Mouse (Mus musculus) heart, embryonic 14.5 days (tissue): ENCODE results near the gene Fez1. TPM values are rescaled to one million over a fixed set of nuclear protein-coding genes. Genes with fewer than 3 reads are reported as not detected.

Experiments
- ATAC-seq: fragments of 200-750 bp; cut with Nextera tagmentation; 2 replicates; pipeline ENCODE4 v1.8.0; 2017; ENCODE audit warnings: low read depth, moderate TSS enrichment; ENCODE audit not compliant: insufficient number of reproducible peaks, insufficient read depth, low FRiP score
- H3K27ac ChIP-seq, 2 experiments: fragments of 200-500 bp in 1 of 2; fragments of 300-500 bp in 1 of 2; sonication (generic) in 1 of 2; replicated peaks in 1 of 2; 2 replicates each; pipeline ENCODE4 v1.5.1; 2012 to 2014; ENCODE audit warnings: low read depth in 2 of 2, low read length in 2 of 2, control low read depth in 1 of 2, mild to moderate bottlenecking in 1 of 2, mixed read lengths in 1 of 2; ENCODE audit not compliant: control insufficient read depth in 1 of 2, insufficient read depth in 1 of 2
- H3K27me3 ChIP-seq: fragments of 300-500 bp; sonication (generic); 2 replicates; pipeline ENCODE4 v1.6.1; 2014; ENCODE audit warnings: mild to moderate bottlenecking, low read length, control low read depth; ENCODE audit not compliant: control insufficient read depth, insufficient read depth
- H3K36me3 ChIP-seq: fragments of 300-500 bp; sonication (generic); 2 replicates; pipeline ENCODE4 v1.6.1; 2014; ENCODE audit warnings: mild to moderate bottlenecking, control low read depth, low read length, mixed read lengths; ENCODE audit not compliant: control insufficient read depth, insufficient read depth
- H3K4me1 ChIP-seq, 2 experiments: fragments of 200-500 bp in 1 of 2; fragments of 300-500 bp in 1 of 2; sonication (generic) in 1 of 2; 2 replicates each; pipeline ENCODE4 v1.6.1; 2012 to 2014; ENCODE audit warnings: low read length in 2 of 2, control low read depth in 1 of 2, mixed read lengths in 1 of 2; ENCODE audit not compliant: control insufficient read depth in 2 of 2, insufficient read depth in 2 of 2
- H3K4me2 ChIP-seq: fragments of 300-500 bp; sonication (generic); 2 replicates; pipeline ENCODE4 v1.6.1; 2014; ENCODE audit warnings: mild to moderate bottlenecking, low read length
- H3K4me3 ChIP-seq, 2 experiments: fragments of 200-500 bp in 1 of 2; fragments of 300-500 bp in 1 of 2; sonication (generic) in 1 of 2; 2 replicates each; pipeline ENCODE4 v1.5.1; 2012 to 2014; ENCODE audit warnings: low read length in 2 of 2, mild to moderate bottlenecking in 2 of 2, control low read depth in 1 of 2, low read depth in 1 of 2, moderate library complexity in 1 of 2; ENCODE audit not compliant: control insufficient read depth in 1 of 2, insufficient read depth in 1 of 2
- H3K9ac ChIP-seq: fragments of 300-500 bp; sonication (generic); 2 replicates; pipeline ENCODE4 v1.6.1; 2014; ENCODE audit warnings: mild to moderate bottlenecking, low read length
- H3K9me3 ChIP-seq: fragments of 300-500 bp; sonication (generic); 2 replicates; pipeline ENCODE4 v1.6.1; 2016; ENCODE audit warnings: low read length, control low read depth; ENCODE audit not compliant: control insufficient read depth
- WGBS: fragments of 180-500 bp; shearing (Covaris S2); extraction: QIAGEN DNeasy Blood & Tissue Kit; methylation state at CpG from one replicate; pipeline ENCODE4 v1.1.7; 2014; 5-methylcytosine and 5-hydroxymethylcytosine counted together
- polyA plus RNA-seq: library from polyadenylated mRNA; unstranded; fragments of >200 nt; fragmentation: Nextera tagmentation; extraction: Ambion mirVana; gene quantifications from 2 replicates; pipeline ENCODE4 v1.2.1, GENCODE M21; 2014

The Fez1 gene
- polyA plus RNA-seq, 1 experiment from 2014 or later: 2.0 TPM

GRCm38 (mm10) chr9:36921718-36922415 is 100.2 kb downstream of the Fez1 start:
- ATAC-seq: no peak
- no peak overlapping the region for H3K4me3 ChIP-seq
- WGBS: 77% methylated on average over 13 of the region's 13 CpGs

GRCm38 (mm10) chr9:36923753-36924152 is 102.1 kb downstream of the Fez1 start:
- ATAC-seq: no peak

More at GRCm38 (mm10) chr9:36921718-36922415, 100.2 kb downstream of the Fez1 start:
- Histone ChIP-seq H3K27ac (no peak overlapping the region), H3K4me1 (no peaks in the 10 kb centered on the region; a peak in 1 of 4 replicates), H3K4me2 (no peak overlapping the region), H3K36me3 (no peaks in the 10 kb centered on the region), H3K9me3 (no peaks in the 10 kb centered on the region), H3K27me3 (no peaks in the 10 kb centered on the region), H3K9ac (no peak overlapping the region)

More at GRCm38 (mm10) chr9:36923753-36924152, 102.1 kb downstream of the Fez1 start:
- Histone ChIP-seq H3K4me1 (no peaks in the 10 kb centered on the region), H3K27ac (no peak overlapping the region), H3K9ac (no peak overlapping the region), H3K4me2 (no peak overlapping the region), H3K4me3 (no peak overlapping the region), H3K27me3 (no peaks in the 10 kb centered on the region), H3K9me3 (no peaks in the 10 kb centered on the region), H3K36me3 (no peaks in the 10 kb centered on the region)
- WGBS: 84% methylated on average over 5 of the region's 5 CpGs

Other genes starting within 250 kb of the Fez1 start
- not detected in 2 replicates for gene Gm17689, start 239.2 kb upstream of the Fez1 start, polyA plus RNA-seq
- not detected in 2 replicates for gene A630095E13Rik, start 178.5 kb upstream of the Fez1 start, polyA plus RNA-seq
- not detected in 2 replicates for gene Acrv1, start 128.6 kb upstream of the Fez1 start, polyA plus RNA-seq
- 20.1 and 20.3 TPM in 2 replicates for gene Chek1, start 94.8 kb upstream of the Fez1 start, polyA plus RNA-seq
- gene Stt3a, start 54.2 kb upstream of the Fez1 start, polyA plus RNA-seq: 116 and 130 TPM in 2 replicates
- gene Ei24, start 24.5 kb upstream of the Fez1 start, polyA plus RNA-seq: 39.5 and 39.7 TPM in 2 replicates